Mouse (Mus musculus): Measurements from ENCODE around the gene Aplnr.
A peak's percentile ranks its signal among the peaks of the same experiment; 100 is the strongest.

The Aplnr gene

DNA sequence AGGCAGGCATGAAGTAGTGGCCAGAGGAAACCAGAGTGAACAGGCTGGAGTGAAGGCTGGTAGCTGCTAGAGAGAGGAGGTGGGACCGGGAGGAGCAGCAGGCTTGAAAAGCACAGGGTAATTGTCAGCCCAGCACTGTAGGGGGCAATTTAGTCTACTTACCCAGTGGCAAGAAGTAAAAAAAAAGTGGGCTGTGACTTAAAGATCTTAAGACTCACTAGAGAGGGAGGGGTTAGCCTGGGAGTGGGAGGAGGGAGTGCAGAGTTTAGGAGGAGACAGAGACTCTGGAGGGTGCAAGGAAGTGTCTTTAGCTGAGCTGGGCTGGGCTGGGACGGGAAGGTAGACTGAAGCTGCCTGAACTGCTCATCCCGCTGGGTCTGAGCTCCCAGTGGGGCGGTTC lies at the start of gene Aplnr:
Gene Aplnr (plus strand): TSS at position 137 of the 400 bp plus-strand sequence.
- DNase-seq (ENCODE audit: low read depth, low spot score), result no peak

GRCm38 (mm10) chr2:85088716-85089646 lies 47.0 kb upstream of the Aplnr start:
- DNase-seq (ENCODE audit: low read depth, low spot score), result no peak

DNA sequence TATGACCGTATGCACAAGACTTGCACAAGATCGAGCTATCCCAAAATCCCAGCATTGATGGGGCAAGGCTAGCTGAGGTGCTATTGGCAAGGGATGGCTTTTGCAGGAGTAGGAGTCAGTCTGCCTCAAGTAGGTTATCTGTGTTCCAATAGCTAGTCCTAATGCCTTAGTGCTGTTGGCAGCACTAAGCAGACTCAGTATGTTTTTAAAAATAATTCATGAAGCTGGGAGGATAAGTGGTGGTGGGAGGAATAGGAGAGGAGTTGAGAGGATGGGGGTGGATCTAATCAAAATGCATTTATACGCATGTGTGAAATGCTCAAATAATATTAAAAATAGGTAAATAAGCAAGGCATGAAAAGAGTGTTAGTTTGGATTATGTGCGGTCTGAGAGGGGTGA lies 44.7 kb upstream of the Aplnr start:
- DNase-seq (ENCODE audit: low read depth, low spot score), result no peak

DNA sequence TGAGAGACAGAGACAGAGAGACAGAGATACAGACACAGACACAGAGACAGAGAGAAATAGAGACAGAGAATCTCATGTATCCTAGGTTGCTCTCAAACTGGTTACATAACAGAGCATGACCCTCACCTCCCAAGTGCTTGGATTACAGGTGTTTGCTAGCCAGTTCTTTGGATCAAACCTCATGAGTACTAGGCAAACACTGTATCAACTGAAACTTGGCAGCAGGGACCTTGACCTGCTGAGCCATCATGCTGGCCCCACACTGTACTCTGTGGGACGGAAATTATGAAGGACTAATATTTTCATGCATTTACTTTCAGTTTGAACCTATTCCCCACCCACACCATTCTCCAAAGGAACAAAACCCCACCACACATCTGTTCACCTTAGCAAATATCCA lies 42.6 kb upstream of the Aplnr start:
- DNase-seq (ENCODE audit: low read depth, low spot score), result no peak

DNA sequence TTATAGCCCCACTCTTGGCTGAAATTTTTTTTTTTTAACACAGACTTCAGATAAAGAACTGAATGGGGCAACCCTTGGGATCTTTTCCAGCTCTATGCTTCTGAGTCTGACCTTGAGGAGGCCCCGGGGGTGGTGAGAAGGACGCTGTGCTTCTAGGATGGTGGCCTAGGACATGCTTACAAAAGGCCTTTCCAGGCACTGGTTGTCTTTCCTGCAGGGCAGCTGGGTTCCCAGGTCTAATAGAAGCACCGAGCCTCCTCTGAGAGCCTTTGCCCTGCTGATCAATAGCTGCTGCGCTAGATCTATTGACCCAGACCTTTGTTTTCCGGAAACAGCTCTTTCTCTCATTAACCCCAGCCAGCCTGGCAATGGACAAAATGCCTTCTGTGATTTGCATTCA lies 40.1 kb upstream of the Aplnr start:
- DNase-seq (ENCODE audit: low read depth, low spot score), result no peak

DNA sequence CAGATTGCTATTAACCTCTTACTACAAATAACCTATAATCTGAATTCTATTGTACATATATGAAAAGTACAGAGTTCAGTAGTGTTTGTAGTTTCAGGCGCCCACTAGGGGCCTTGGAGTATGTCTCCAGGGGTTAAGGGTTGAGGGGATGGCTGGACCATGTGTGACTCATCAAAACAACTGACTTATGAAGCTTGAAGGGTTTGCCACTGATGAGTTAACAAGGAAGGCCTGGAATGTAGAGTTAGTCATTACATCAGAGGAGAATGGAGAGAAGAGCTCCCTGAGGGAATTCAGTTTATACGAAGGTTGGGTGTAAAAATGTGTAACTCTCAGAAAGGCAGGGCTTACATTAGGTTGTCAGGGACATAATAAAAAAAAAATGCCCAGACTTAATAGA lies 38.0 kb upstream of the Aplnr start:
- DNase-seq (ENCODE audit: low read depth, low spot score), result no peak

DNA sequence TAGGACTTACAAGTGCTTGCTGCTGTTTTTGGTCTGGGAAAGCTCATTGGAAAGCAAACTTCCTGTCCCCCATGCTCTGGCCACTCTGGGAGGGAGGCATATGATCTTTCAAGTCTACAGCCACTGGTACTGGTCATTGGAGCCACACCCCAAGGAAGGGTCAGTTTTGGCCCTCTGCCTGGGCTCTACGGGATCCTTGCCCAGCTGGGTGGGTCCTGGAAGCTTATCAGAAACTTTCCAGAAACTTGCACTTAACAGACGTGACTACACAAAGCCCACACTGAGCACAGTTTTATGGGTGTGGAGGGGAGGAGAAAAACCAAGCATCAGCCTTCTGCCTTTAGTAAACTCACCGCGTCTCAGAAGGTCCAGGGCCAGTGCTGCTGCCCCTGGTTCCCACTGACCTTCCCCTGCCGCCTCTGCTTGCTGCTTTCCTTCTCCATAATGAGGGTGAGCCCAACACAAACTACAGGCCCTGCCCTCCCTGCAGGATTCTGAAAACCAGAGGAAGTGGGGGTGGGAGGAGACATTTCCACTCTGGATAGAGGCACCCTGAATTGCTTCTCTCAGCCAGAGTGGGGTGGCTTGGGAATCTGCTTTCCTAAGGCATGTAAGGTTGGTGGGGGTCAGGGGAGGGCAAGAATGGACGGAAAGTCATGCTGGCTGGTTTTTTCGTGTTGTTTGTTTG lies 37.1 kb upstream of the Aplnr start:
- no peak for DNase-seq (ENCODE audit: low read depth, low spot score)

DNA sequence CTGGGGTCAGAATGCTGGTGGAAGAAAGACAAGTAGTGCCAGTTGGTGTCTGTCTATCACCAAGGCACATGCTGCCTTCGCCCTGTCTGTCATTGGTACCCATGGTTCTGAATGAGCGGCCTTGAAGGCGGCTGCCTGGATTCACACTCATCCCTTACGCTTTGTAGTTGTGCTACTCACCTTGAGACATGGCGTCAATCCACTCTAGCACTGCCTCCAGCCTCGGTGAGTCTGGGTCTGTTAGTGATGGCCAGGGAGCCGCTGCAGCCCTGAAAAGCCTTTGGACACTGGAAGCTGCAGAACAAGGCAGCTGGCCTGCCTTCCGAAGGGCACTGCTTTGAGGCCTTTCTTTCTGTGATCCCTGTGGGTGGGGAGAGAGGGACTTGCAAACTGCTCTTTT lies 32.8 kb upstream of the Aplnr start:
- DNase-seq (ENCODE audit: low read depth, low spot score), result no peak

- DNase-seq (ENCODE audit: low read depth, low spot score), result no peak
Measured at GRCm38 (mm10) chr2:85105426-85106013, 30.5 kb upstream of the Aplnr start.

- DNase-seq (ENCODE audit: low read depth, low spot score), result no peak
Measured at GRCm38 (mm10) chr2:85106068-85106790, 29.8 kb upstream of the Aplnr start.

- no peak for DNase-seq (ENCODE audit: low read depth, low spot score)
Measured at GRCm38 (mm10) chr2:85106941-85107340, 29.1 kb upstream of the Aplnr start.

DNA sequence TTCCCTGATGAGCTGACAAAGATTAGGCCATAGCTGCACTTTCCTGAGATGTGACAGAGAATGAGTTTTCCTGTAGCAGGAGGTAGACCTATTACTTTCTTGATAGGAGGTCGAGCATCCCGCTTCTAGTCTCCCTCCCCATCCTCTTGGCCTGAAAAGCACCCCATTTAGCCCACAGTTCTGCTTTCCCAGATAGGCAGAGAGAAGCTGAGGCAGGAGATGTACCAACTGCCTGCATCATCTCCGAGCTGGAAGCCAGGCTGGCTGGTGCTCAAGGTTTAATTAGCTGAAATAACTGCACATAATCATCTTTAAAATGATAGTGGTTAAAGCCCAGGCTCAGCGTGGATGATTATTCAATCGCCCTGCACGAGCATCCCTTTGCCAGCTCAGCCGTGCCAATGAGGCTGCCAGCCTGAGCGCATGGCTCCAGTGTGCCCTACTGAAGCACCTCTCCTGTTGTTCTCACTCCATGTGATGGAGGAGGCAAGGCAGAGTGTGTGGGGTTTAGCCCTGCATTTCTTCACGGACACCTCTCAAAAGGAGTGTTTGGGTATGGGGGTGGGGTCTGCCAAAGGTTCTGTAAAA lies 25.6 kb upstream of the Aplnr start:
- DNase-seq (ENCODE audit: low read depth, low spot score), result no peak

- DNase-seq (ENCODE audit: low read depth, low spot score), result peak; percentile 9
Measured at GRCm38 (mm10) chr2:85123187-85123868, 12.7 kb upstream of the Aplnr start.

DNA sequence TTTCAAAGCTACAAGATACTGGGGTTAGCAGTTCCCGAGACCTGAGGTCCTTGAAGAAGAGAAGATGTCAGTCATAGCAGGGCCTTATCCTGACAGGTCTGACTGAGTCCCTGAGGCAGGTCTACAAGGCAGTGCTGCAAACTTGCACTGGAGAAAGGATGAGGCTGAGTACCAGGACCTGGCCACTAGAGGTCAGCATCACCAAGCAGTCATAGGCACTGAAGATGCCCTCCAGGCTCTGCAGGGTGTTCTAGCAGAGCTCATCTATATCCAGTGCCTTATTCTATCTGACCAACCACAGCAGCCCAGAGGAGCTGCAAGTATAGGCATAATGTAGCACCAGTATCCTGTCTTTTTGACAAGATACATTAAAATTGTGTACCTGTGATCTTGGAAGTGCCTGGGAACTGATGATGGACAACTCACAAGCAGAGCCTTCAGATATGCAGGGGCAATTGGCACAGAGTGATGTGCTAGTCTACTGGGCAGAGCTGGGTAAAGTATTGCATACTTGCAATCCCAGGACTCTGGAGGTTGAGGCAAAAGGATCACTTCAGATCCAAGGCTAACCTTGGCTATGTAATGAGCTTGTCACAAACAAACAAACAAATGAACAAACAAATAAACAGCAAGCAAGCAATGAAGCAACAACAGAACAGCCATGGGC lies 12.0 kb upstream of the Aplnr start:
- DNase-seq (ENCODE audit: low read depth, low spot score), result peak; percentile 37

- DNase-seq (ENCODE audit: low read depth, low spot score), result no peak
Measured at GRCm38 (mm10) chr2:85129496-85129971, 6.5 kb upstream of the Aplnr start.

DNA sequence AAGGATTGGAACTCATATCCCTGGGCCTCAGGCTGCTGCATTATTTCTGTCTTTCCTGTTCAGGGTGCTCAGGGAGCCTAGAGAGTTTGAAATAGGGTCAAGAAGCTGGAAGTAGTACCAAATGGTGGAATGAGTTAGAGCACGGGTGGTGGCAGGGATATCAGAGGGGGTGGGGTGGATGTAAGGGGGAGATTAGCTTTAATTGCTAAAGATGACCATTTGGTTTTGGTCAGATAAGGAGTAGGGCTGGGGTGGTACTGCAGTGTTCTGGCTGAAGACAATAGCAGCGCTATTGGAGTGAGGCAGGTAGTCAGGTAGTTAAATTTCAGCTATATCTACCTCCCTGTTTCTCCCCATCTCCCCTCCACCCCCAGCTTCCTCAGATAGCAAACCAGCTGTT lies 4.8 kb upstream of the Aplnr start:
- DNase-seq (ENCODE audit: low read depth, low spot score), result no peak

DNA sequence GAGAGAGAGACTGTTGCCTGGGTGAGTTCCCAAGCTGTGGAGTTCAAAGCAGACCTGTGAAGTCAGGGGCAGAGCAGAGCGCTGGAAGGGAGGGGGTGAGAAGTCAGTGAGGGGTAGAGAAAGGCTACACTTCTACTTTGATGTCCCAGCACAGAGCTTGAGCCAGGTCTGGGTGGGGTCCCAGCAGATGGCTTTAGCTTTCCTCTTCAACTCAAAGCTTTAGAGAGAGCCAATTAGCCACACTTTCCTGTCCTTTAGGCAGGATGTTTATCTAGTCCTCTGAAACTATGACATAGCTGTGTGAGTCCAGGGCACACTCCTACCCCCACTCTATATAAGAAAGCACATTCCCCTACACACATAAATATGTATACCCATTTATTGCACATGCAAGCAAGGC lies 4.3 kb upstream of the Aplnr start:
- no peak for DNase-seq (ENCODE audit: low read depth, low spot score)

DNA sequence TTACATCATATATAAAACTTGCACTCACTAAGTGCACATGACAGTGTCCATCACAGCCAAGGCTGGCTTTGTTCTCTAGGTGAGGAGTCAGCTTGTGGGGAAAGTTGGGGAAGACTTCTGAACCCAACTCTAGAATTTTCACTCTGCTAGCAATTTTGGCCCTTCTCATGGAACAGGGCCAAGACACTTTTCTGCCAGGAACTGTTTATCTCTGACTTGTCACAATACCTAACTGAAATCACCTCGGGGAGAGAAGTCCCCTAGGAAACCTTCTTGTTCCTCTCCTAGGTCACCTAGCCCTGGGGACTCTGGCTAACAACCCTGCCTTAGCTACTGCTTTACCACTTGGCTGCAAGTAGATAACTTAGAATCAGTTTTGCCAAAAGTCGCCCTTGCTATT lies 3.8 kb upstream of the Aplnr start:
- no peak for DNase-seq (ENCODE audit: low read depth, low spot score)

DNA sequence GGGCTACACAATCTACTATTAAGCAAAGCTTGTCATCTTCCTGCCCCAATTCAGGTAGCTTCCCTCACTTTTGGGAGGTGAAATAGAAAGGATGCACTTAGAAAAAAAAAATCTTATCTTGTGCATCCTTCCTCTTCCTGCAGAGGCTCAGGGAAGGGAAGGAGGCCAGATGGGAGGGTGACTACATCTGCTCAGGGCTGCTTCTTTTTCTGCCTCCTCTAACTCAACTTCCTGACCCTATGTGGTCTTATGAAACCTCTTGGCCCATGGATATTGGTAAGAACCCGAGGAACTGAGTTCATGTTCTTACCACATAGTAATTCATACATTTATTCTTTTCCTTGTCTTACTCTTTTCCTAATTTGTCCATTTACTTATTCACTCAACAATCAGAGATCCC lies 926 bp upstream of the Aplnr start:
- DNase-seq (ENCODE audit: low read depth, low spot score), result no peak

DNA sequence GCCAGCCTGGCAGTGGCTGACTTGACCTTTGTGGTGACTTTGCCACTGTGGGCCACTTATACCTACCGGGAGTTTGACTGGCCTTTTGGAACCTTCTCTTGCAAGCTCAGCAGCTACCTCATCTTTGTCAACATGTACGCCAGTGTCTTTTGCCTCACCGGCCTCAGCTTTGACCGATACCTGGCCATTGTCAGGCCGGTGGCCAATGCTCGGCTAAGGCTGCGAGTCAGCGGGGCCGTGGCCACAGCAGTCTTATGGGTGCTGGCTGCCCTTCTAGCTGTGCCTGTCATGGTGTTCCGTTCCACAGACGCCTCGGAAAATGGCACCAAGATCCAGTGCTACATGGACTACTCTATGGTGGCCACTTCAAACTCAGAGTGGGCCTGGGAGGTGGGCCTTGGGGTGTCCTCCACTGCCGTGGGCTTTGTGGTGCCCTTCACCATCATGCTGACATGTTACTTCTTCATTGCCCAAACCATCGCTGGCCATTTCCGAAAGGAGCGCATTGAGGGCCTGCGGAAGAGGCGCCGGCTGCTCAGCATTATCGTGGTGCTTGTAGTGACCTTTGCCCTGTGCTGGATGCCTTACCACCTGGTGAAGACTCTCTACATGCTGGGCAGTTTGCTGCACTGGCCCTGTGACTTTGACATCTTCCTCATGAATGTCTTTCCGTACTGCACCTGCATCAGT lies 951 bp downstream of the Aplnr start:
- no peak for DNase-seq (ENCODE audit: low read depth, low spot score)

All from retina, adult 2 months (tissue).